Mouse (Mus musculus) B cell, adult 2 months (primary cell): Measurements from ENCODE around the gene Tmem72.

ENCODE experiments used
- DNase-seq, 2 experiments: peaks; one replicate each; pipeline ENCODE4 v3.0.0; 2022

Gene Tmem72

DNA sequence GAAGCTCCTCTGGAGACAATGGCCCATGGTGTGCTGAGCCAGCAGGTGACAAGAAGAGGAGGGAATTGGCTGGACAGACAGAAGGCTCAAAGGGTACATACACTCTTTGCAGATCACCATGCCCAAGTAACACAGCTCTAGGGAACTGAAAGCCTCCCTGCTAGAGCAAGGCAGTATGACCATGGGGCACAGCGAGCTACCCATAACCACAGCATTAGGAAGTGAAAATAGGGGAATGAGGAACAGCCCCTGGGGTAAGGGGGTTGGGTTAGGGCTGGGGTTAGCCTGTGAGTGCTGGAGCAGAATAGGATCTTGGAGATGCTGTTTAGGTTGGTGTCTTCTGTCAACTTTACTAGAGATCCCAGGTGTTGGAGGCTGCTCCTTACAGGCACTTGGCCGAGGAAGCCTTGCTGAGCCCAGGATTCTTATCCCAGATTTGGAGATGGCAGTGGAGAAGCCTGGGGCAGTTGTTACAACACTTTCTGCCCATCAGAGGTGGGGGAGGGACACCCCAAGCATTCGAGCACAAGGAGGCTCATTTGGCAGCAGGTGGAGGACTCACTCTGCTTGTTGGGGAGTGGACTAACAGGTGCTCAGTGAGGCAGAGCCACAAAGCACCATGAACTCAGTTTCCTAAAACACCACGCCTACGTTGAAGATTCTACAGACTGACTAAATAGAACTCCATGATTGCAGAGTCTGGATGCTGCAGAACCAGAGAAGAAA is 37.0 kb downstream of the Tmem72 start:
- DNase-seq, result peak; percentile 76 to 80

DNA sequence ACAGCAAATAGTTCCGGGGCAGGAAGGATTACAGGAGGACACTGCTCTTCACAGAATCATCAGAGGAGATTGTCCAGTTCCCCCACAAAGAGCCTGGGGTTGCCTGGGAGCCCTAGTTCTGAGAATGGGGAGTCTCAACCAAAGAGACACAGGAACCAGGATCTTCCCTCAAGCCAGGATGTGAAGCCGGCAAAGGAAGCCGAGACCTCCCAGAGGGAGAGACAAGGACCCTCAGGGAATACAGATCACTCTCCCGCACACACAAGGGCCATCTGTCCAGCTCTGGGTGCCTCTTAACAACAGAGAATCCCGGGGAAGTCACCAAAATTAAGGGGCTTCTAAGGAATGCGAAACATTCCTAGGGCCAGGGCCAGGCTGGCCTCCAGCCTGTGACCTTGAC is 39.4 kb downstream of the Tmem72 start:
- DNase-seq, result no peak

DNA sequence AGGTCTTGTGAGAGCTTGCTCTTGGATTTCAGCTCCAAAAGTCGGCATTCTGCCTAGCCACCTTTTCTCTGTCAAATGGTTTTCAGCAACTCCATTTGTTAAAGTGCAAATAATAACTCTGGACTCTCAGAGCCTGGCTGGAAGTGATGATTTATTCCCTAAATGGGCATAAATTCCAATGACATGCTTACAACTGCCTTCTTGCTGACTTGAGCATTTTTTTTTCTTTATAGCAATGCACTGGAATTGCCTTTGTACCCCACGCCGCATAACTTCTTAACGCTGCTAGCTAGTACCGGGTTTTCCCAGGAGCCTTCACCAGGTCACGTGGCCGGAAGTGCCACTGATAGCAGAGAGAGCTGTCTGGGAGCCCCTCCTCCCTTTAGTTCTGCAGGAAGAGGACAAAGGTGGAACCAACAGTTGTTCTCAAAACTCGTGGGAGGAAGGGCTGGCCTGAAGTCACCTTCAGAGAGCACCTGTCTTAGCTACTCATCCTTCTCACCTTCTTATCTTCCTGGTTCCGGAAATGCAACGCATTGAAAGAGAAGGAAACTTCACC is 40.3 kb downstream of the Tmem72 start:
- DNase-seq, result no peak

DNA sequence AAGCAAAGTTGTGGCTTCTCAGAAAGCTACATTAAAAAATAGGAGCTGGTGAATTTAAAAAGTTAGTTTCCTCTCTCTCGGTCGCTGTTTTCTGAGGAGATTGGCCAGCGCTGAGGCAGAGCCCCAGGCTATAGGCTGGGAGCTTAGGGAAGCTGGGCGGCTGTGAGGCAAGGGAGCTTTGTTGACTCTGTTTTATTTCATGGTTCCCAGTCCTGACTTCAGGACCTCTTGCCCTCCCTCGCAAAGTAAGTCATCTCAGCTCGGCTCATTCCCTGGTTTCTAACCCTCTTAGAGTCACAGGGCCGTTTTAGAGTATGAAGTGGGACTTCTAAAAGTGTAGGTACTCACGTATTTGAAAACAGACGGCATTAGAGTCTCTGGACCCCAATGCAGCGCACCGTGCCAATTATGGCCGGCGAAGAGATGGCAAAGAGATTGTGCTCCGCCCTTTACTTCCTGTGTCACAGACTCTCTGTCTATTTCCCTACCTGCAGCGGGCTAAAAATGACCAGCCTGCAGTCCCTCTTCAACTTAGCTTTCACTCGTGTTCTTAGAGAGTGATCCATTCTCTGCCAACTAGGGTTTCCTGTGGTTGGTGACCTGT is 42.3 kb downstream of the Tmem72 start:
- peak; percentile 44 to 45 for DNase-seq

DNA sequence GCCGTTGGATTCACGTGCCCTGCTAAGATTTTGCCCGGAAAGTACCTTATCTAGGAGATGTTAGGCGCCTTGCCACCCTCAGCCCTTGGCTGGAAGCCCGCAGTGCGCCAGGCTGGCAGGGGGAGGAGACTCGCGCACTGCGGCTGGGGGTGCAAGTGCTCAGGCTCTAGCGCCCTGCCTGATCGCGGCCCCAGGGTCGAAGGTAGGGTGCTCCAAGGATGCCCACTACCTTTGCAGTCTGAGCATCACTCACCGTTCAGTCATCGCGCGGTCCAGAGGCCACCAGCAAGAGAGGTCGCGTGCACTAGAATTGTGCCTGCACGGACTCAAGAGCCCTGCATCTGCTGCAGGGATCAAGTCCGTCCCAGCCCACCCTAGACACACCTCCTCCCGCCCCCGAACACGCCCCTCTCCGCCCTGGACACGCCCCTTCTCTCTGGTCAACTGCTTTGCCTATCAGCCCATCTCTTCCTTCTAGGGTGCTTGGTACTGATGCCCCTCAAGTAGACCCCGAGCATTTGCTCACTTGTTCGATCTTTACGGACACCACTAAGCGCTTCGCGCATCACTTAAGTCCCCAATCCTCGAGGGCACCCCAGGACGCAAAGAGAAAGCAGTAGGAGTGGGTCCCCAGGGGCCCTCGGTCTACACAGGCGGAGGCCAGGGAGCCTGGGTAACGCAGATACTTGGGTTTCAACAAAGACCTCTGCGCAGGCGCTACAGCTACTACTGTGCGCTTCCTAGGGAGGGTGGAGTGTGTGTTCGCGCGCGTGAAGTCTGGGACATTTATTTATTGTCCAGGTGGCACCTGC is 43.0 kb downstream of the Tmem72 start, which contains the start of gene Rassf4:
Gene Rassf4, minus strand, starts transcription at position 482 of the 812 bp plus-strand sequence.
- DNase-seq, result peak; percentile 92 to 93

DNA sequence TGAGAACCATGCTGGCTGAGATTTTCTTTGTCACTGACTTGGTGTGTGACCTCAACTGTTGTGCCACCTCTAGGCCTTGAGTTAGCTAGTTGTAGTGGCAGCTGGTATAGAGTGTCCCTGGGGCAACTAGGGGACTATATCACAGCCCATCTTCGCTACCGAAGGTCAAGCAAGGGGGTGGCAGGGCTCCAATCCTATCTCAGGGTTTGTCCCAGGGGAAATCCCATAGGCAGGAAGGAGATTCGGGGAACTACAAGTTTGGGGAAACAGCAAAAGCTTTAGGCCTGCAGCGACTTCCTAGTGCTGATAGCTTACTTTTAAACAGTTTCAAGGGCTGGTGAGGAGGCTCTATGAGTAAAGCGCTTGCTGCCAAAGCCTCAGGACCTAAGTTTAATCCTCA is 44.4 kb downstream of the Tmem72 start:
- DNase-seq, result no peak

DNA sequence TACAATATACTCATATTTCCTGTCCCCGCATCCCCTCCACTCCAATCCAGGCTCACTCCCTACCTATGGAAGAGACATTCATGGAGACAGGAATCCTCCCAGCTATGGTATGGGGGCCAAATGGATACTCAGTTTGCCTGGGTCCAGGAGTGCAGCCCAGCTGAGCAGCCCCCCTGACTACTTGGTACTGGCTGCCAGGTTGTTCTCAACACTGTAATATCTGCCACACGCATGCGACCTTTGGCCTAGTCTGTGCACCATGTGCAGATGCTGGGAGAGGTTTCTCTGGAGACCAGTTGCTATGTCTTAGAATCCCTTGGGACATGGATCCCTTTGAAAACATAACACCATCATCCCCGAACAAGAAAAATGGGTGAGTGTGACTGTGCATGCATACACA is 44.9 kb downstream of the Tmem72 start:
- DNase-seq, result no peak

DNA sequence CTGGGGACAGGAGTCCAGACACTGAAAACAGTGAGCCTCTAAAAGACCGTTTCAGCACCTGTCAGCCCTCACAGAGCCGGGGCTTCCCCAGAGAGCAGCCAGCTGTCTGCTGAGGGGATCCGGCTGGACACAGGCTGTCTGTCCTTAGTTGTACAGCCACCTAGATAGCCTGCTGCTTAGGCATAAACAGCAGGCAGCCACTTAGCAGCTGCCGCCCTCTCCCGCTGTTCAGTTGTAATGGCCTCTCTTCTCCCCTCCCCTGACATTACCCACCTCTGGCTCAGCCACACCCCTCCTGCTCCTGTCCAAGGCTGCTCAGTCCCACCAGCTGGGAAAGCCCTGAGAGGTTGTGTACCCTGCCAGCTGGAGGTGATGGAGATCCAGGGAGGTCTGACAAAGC is 45.7 kb downstream of the Tmem72 start:
- DNase-seq, result no peak

DNA sequence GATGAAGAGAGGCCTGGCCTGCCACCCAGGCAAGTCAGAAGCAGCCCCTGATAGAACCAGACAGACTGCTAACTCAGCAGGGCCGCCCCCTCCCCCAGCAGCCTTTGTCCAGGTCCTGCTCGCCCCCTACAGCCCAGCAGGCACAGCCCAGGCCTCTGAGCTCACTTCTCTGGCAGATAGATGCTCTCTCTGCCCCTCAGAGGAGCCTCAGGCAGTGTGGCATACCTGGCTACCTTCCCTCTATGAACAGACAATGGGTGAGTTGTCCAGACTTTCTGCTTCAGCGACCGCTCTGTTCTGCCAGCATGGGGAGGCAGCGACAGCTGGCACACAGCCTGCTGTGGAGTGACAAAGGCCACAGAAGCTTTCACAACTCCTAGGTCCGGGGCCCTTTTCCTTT is 46.6 kb downstream of the Tmem72 start:
- DNase-seq, result no peak

DNA sequence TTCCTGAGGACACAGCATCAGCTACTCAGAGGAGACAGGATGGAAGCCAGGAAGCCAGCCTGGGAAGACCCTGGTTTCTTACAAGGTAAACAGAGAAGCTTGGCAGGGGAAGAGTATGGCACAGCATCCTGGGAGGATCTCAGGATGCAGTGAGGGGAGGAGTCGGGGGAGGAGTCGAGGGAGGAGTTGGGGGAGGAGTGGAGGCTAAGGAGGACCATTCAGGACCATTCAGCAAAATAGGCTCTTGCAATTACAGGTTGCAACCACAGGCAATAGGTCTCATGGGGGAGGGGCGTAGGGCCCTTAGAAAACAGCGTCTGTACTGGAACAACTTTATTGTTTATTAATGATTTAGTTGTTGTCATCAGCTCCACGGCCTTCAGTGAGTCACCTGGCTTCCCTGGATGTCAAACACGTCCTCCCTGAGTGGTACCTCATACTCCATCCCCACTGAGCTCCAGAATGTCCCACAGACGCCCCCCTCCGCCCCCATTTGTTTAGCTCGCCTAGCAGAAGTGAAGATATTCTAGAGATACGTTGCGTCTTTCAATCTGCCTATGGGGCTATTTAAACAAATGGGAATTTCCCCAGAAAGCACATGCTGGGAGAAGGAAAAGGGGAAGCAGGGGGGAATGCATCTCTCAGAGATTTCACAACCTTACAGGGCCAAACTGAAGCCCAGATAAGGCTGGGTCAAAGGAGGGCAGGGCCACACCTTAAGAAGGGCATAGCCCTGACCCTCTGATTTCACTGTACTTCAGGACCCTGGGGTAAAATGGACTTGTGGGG is 47.8 kb downstream of the Tmem72 start:
- DNase-seq, result peak in 1 of 2 experiments; percentile 42

DNA sequence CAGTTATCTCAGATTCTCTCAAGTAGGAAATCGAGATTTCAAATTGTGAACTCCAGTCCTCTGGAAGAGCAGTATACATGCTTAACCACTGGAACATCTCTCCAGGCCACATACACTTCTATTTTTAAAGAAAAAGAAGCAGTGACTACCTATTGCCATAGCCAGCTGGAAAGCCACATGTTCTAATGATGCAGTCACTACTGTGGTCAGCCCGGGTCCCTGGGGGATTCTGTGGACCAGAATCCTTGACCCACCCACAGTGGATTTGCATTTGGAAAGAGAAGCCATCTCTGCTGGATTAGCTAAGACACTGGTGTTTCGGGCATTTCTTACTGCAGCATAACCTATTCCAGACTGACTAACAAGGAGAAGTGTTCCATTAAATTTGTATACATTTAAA is 49.3 kb downstream of the Tmem72 start:
- no peak for DNase-seq

DNA sequence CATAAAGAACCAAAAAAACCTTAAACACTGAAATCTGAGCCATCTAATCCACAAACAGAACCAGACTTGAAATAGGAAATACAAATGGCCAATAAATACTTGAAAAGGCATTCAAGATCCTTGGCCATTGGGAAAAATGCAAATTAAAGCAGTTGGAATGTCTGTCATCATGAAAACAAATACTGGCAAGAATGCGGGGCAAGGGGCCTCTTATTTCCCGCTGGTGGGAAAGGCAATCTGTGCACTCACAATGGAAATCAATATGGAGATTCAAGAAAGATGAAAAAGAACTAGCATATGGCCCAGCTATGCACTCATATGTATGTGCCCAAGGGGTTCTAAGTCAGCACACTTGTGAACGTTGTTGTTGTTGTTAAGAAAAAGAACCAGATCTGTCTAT is 49.8 kb downstream of the Tmem72 start:
- no peak for DNase-seq

DNA sequence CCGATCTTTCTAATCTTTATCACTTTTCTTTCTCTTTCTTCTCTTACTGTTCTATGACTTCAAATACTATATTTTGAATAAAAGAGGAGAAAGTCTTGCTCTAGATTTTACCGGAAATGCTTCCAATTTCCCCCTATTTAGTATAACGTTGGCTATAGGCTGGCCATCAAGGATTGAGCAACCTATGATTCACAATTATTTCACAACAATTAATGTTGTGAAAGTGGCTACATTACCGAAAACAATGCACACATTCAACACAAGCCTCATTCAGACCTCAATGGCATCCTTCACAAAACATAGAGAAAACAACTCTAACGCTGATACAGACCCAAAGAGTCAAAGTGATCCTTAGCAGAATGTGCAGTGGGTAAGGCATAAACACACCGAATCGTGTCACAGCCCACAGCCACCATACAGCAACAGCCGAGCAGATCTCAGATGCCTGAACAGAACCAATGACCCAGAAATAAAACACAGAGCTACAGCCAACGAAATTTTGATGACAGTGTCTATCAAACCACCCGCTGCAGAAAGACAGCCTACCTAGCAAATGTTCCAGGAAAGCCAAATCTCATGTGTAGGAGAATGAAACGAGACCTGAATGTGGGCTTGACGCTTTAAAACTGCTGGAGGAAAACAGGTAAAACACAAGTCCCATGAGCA is 50.5 kb downstream of the Tmem72 start:
- DNase-seq, result no peak

DNA sequence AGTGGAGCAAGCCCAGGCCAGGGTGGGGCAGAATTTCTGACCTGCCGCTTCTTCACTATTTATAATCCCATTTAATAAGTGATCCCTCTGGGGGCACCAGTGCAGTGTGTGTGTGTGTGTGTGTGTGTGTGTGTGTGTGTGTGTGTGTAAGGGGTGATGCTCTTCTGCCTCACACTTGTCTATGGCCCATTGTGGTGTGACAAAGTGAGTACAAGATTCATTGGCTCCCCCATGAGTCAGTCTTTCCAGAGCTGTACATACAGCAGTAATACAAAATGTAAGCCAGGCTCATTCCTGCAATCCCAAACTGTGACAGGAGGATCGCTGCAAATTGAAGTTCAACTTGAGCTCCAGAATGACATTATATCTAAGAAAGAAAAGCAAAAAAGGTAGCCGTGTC is 51.9 kb downstream of the Tmem72 start:
- DNase-seq, result no peak

DNA sequence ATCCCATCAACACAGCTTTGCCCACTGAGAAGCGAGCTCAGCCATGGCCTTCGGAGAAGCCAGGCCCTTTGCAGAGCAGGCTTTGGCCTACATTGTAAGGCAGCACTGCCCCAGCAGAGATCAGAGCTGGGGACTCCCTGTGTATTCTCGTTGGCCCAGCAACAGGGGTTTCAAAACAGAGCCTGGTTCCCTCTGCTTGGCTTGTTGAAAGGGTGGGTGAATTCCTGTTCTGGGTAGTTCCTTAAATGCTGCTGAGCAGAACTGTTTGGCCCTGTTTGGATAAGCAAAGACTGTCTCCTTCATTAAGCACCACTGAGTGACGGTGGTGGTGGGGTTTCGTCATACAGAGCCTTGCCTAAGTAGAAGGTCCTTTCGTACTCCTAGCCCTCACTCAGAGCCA is 52.7 kb downstream of the Tmem72 start:
- peak; percentile 66 to 68 for DNase-seq

DNA sequence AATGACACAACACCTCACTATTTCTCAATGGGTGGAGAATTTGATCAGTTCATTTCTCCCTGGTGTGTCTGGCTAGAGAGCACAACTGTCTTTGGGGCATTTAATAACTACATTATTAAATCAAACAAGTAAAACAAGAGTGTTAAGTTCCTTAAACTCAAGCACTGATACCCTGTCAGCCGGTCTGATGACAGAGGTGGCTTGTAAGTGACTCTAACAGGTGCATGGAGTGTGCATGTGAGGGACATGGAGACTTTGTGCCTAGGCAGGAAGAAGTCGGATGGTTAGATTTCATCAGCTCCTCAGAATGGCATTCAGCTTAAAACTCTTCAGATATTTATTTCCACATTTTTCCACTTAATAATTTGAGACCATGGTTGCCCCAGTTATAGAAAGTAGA is 53.3 kb downstream of the Tmem72 start:
- no peak for DNase-seq

DNA sequence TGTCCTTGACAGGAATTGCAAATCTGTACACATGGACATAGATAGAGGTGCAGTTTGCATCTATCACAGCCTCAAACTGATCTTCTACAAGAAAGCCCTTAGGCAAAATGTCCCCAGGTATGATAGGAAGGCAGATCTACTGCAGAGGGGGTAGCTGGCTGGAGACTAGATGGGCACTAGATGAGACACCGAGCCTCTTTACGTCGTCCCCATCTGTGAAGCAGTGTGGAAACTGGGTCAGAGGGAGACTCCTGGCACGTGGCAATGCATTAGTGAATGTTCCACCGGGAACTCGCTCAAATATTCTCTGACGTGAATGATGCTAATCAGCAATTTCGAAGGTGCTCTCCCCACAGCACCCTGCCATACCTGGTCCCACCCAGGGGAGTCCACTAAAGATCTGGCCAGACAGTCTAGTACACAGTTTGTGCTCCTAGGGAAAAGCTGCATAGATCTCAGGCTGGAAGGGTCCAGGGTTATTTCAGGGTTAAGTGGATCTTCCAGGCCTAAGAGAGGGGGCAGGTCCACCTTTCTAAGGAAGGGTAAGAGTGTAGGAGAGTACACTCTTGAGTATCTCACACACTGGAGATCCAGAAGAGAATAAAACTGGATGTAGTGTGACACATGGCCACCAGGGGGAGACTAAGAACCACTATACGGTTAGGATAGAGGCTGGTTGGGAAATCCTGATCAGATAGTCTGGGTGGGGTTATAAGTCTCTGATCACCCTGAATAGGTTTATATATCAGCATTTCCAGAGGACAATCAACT is 62.8 kb downstream of the Tmem72 start:
- DNase-seq, result peak; percentile 80 to 84

DNA sequence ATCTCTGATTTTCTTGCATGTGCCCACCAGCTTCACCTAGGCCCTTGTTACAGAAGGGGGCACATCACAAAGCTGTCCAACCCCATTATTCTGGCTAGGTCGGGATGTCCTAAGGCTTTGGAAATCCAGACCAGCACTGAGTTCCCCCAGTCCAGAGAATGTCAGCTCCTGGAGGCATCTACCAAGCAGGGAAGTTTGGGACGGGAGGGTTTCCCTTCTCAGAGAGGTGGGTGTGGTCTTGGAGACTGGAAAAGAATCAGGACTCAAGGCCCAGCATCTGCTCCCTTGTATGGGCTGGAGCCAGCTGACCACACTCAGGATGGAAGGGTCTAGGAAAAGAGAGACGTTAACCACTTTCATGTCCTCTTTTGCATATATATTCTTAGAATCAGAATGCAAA is 63.5 kb downstream of the Tmem72 start:
- DNase-seq, result no peak

DNA sequence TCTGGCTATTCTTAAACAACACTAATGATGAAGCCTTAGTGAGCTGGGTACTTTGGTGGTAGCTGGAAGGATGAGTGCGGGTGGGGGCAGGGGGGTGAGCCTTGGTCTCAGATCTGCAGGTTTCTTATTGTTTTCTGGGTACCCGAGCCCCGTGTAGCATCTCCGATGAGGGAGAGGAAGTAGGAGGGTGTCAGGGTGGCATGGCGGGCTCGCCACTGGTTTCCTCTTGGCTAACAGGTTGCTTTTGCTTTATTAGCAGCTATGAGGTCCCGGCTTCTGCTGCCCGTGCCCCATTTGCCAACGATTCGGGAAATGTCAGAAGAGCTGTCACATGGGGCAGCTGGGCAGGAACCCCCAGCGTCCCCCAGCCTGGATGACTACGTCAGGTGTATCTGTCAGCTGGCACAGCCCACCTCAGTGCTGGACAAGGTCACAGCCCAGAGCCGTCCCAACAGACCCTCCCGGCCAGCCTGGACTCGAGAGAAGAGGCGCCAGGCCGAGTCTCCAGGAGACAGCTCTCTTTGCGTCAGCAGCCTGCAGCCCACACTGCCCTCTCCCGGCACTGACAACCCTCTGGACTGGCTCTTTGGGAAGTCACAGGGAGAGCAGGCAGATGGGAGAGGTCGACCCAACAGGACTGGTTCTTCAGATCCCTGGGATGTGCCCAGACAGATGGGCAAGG is 65.1 kb downstream of the Tmem72 start:
- no peak for DNase-seq

DNA sequence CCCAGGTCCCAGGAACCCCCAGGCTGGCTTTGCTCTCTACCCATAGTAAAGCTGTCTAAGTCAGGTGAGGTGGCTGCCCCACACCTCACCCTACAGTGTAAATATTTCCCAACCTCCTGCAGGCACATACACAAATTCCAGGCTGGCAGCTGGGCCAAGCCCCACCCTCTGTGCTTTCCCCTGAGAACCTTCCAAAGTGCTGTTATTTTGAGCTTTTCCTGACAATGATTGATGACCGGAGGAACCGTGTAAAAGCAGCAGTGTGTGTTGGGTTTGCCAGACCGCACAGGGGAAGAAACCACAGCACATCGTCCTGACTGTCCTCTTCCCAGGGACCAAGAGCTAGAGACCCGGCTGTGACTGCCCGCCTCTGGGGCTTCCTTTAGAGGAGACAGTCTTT is 66.3 kb downstream of the Tmem72 start, which contains the start of gene Depp1:
Gene Depp1, plus strand, starts transcription at position 204 of the 400 bp plus-strand sequence.
- no peak for DNase-seq

DNA sequence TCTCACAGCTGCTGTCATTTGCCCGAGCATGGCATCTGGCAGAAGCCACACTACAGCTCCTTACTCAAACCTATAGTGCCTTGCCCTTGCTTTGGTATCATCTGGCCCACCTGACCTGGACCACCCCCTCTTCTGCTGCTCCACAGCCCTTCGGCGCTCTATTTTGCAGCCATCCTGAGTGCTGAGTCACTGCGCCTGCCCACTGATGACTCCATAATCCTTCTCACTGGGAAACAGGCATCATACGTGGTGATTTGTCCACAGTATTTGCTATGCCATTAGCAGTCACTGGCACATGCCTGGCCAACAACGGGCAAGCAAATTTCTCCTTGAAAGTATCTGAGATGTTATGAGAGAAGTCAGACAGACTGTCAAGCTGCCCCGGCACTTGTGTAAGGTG is 66.9 kb downstream of the Tmem72 start:
- DNase-seq, result no peak
